Mouse (Mus musculus) embryonic fibroblast, embryonic 13.5 days (primary cell): ENCODE data around the gene Cx3cr1.

Experiments
- CTCF ChIP-seq: IDR thresholded peaks from 2 replicates; pipeline ENCODE4 v1.5.1; 2011; ENCODE audit warnings: mild to moderate bottlenecking, control low read depth, low read length, moderate library complexity, borderline replicate concordance; ENCODE audit not compliant: insufficient read depth
- POLR2A ChIP-seq: IDR thresholded peaks from 2 replicates; pipeline ENCODE4 v1.6.1; 2011; ENCODE audit warnings: low read depth, mild to moderate bottlenecking, control low read depth, low read length, moderate library complexity

DNA sequence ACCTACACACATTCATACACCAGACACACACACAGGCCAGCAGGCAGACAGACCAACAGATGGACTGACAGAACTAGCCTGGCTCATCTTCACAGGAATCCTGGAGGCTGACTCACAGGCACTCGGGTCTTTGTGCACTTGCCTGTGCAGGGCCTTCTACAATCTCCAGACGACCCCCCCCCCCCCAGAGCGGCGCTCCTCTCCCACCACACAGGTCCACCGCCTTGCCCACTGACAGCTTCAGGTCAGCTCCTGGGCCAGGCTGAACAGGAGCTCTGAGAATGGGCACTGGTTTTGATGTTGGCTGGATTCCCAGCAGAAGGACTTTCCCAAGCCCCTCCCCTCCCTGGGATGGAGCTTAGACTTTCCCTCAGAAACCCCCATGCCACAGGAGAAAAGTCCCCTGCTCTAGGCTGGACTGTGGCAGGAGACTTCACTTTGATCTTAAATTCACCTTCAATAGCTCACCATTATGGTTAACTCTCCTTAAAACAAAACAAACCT lies 92.1 kb downstream of the Cx3cr1 start:
- TF ChIP-seq POLR2A = no peak
- no peak for TF ChIP-seq CTCF
